Mouse (Mus musculus): ENCODE measurements around the gene Cygb.

- TF ChIP-seq CTCF (IDR thresholded peaks at IDR 0.05; ENCODE audit: low read depth) (no peak), EP300 (IDR thresholded peaks at IDR 0.05; ENCODE audit: low read depth) (no peak)
Measured at GRCm38 (mm10) chr11:116676175-116676976, 22.3 kb upstream of the Cygb start.

Measured in heart, postnatal 0 days (tissue).